Mouse (Mus musculus): ENCODE results near the gene Asic3. TPM values are rescaled to one million over a fixed set of nuclear protein-coding genes. Genes with fewer than 3 reads are reported as not detected.

Gene Asic3
- total and polyA plus RNA-seq, 2 experiments from 2014 or later: 0.05 to 0.59 TPM

DNA sequence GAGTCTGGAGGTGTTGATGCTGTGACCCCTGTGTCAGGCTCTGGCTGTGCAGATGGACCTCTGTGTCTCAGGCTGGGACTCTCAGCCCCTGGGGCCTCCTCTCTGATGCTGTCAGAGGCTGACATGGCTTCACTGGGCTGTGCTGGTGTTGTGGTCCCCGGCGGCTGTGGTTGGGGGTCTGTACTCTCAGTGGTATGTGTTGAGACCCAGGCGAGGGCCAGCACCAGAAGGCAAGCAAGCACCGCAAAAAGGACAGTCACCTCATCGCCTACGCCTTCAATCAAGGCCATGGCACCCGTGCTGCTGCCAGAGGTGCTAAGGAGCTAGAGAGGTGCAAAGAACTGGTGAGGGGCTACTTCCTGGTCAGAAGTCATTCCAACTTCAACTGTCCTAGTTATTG, 33.4 kb downstream of the Asic3 start:
- H3K4me2 ChIP-seq (ENCODE audit: low read depth, low read length, poor library complexity, severe bottlenecking): peak overlapping the region; percentile 92; the same call in 1 of the 2 replicates
- H3K9ac ChIP-seq (replicated peaks; ENCODE audit: low read length, poor library complexity, severe bottlenecking): no peak overlapping the region
- ATAC-seq (ENCODE audit: low FRiP score) (no peak), DNase-seq (ENCODE audit: low spot score) (no peak)
- TF ChIP-seq CTCF (IDR thresholded peaks at IDR 0.05): no peak
- H3K4me1 ChIP-seq (ENCODE audit: insufficient read depth, low read length): peaks cover 16% of the 10 kb centered on the region
- WGBS: 91% methylated on average over 7 of the region's 7 CpGs
- H3K4me3 ChIP-seq (ENCODE audit: low read depth, low read length): no peak overlapping the region
- H3K27ac ChIP-seq (ENCODE audit: low read depth, low read length): no peak overlapping the region
- H3K9me3 ChIP-seq (ENCODE audit: low read length): no peaks in the 10 kb centered on the region
- peaks cover 6% of the 10 kb centered on the region; the same call in 1 of the 2 replicates for H3K36me3 ChIP-seq (ENCODE audit: insufficient read depth, low read length)
- H3K27me3 ChIP-seq (ENCODE audit: insufficient read depth, low read length): no peaks in the 10 kb centered on the region

DNA sequence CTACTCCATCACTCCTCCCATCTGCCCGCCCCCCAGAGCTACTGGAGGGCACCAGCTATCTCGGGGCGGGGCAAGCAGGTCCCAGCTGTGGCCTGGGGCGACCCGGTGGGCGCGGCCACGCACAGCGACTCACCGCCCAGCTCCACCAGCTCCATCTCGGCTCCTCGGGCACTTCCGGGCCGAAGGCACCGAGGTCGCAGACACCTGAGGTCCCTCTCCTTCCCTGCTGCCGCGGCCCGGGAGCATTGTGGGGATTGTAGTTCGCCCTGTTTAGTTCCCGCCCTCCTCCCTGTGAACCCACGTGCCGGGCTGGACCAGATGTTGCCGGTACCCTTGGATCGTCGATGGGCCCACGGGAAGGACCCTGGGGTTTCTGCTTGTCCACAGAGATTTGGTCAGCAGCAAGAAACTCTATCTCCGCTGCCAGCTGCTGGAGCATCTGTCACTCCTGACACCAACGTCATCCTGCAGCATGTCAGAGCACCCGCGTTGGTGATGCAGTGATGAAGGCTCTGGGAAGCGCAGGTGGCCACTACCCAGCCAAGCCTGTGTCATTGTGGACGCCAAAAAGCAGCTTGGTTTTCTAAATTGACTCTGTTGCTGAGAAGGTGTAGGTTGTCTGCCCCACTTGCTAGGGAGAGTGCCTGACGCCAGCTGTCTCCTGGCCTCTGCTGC, 34.6 kb downstream of the Asic3 start, which contains the start of gene Tmub1:
Gene Tmub1 (minus strand): TSS at position 231 of the 675 bp plus-strand sequence.
- Histone ChIP-seq H3K4me3 (ENCODE audit: low read depth, low read length) (peak within 1 kb of the TSS; percentile 70), H3K36me3 (ENCODE audit: insufficient read depth, low read length) (peaks cover 3% of the 10 kb centered on the region; the same call in 1 of the 2 replicates), H3K9me3 (ENCODE audit: low read length) (no peaks in the 10 kb centered on the region), H3K4me1 (ENCODE audit: insufficient read depth, low read length) (peaks cover 16% of the 10 kb centered on the region), H3K27ac (ENCODE audit: low read depth, low read length) (peak within 1 kb of the TSS; percentile 57), H3K4me2 (ENCODE audit: low read depth, low read length, poor library complexity, severe bottlenecking) (peak within 1 kb of the TSS; percentile 92), H3K27me3 (ENCODE audit: insufficient read depth, low read length) (no peaks in the 10 kb centered on the region), H3K9ac (replicated peaks; ENCODE audit: low read length, poor library complexity, severe bottlenecking) (peak within 1 kb of the TSS; percentile 66)
- WGBS: 1% methylated on average over 34 of the region's 34 CpGs
- no peak for TF ChIP-seq CTCF (IDR thresholded peaks at IDR 0.05)
- ATAC-seq (ENCODE audit: low FRiP score) (peak; percentile 64), DNase-seq (ENCODE audit: low spot score) (peak; percentile 79)

- peak; percentile 92 for DNase-seq (ENCODE audit: low spot score)
- ATAC-seq (ENCODE audit: low FRiP score): peak; percentile 77
- Histone ChIP-seq H3K4me2 (ENCODE audit: low read depth, low read length, poor library complexity, severe bottlenecking) (peak overlapping the region; percentile 98), H3K36me3 (ENCODE audit: insufficient read depth, low read length) (no peaks in the 10 kb centered on the region), H3K9me3 (ENCODE audit: low read length) (no peaks in the 10 kb centered on the region), H3K27ac (ENCODE audit: low read depth, low read length) (peak overlapping the region; percentile 86), H3K4me1 (ENCODE audit: insufficient read depth, low read length) (peaks cover 27% of the 10 kb centered on the region), H3K4me3 (ENCODE audit: low read depth, low read length) (peak overlapping the region; percentile 65), H3K27me3 (ENCODE audit: insufficient read depth, low read length) (no peaks in the 10 kb centered on the region), H3K9ac (replicated peaks; ENCODE audit: low read length, poor library complexity, severe bottlenecking) (peak overlapping the region; percentile 91)
- WGBS: 2% methylated on average over 29 of the region's 66 CpGs
- no peak for TF ChIP-seq CTCF (IDR thresholded peaks at IDR 0.05)
Measured at GRCm38 (mm10) chr5:24451264-24452029, 38.3 kb downstream of the Asic3 start.

GRCm38 (mm10) chr5:24452030-24452690, 39.0 kb downstream of the Asic3 start, which contains the start of gene Agap3:
TSS of gene Agap3 (plus strand) at chr5:24452177.
- Histone ChIP-seq H3K4me1 (ENCODE audit: insufficient read depth, low read length) (peaks cover 27% of the 10 kb centered on the region), H3K27me3 (ENCODE audit: insufficient read depth, low read length) (no peaks in the 10 kb centered on the region), H3K36me3 (ENCODE audit: insufficient read depth, low read length) (no peaks in the 10 kb centered on the region), H3K9ac (replicated peaks; ENCODE audit: low read length, poor library complexity, severe bottlenecking) (peak within 1 kb of the TSS; percentile 91), H3K27ac (ENCODE audit: low read depth, low read length) (peak within 1 kb of the TSS; percentile 86), H3K4me3 (ENCODE audit: low read depth, low read length) (peak within 1 kb of the TSS; percentile 65), H3K9me3 (ENCODE audit: low read length) (no peaks in the 10 kb centered on the region), H3K4me2 (ENCODE audit: low read depth, low read length, poor library complexity, severe bottlenecking) (peak within 1 kb of the TSS; percentile 98)
- ATAC-seq (ENCODE audit: low FRiP score) (peak; percentile 4; the same call in 1 of the 2 replicates), DNase-seq (ENCODE audit: low spot score) (peak; percentile 50)
- TF ChIP-seq CTCF (IDR thresholded peaks at IDR 0.05): no peak
- WGBS: 0% methylated on average over 59 of the region's 85 CpGs

- under 1% methylated on average over 29 of the region's 29 CpGs for WGBS
- ATAC-seq (ENCODE audit: low FRiP score) (no peak; the same call in 1 of the 2 replicates), DNase-seq (ENCODE audit: low spot score) (no peak)
- TF ChIP-seq CTCF (IDR thresholded peaks at IDR 0.05): 0 out of 2 replicates have a peak, but pooled peaks have one; percentile 2
- Histone ChIP-seq H3K9ac (replicated peaks; ENCODE audit: low read length, poor library complexity, severe bottlenecking) (peak overlapping the region; percentile 91), H3K27me3 (ENCODE audit: insufficient read depth, low read length) (no peaks in the 10 kb centered on the region), H3K9me3 (ENCODE audit: low read length) (no peaks in the 10 kb centered on the region), H3K4me3 (ENCODE audit: low read depth, low read length) (peak overlapping the region; percentile 65), H3K27ac (ENCODE audit: low read depth, low read length) (peak overlapping the region; percentile 86), H3K4me1 (ENCODE audit: insufficient read depth, low read length) (peaks cover 27% of the 10 kb centered on the region), H3K36me3 (ENCODE audit: insufficient read depth, low read length) (no peaks in the 10 kb centered on the region), H3K4me2 (ENCODE audit: low read depth, low read length, poor library complexity, severe bottlenecking) (peak overlapping the region; percentile 98)
Measured at GRCm38 (mm10) chr5:24452691-24453233, 39.6 kb downstream of the Asic3 start.
